Mouse (Mus musculus): ENCODE measurements around the gene Lhx8.

DNA sequence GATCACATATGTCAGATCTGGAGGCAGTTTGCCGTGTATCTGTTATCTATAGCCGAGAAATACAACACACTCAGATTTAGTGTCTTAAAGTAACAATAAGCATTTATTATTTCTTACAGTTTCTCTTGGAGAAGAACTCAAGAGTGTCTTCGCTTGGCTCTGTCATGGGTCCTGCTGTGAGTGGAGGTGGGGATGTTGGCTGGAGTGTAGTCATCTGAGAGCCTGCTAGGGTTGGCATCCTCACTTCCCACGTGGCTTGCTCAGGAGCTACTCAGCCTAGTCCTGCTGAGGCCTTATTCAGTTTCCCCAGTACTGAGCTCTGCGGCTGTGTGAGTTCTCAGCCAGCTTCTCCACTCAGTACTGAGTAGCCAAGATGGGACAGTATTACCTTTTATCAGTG lies 43.1 kb upstream of the Lhx8 start:
- TF ChIP-seq CTCF (IDR thresholded peaks at IDR 0.05; ENCODE audit: insufficient read depth, low read depth, low read length) (no peak), POLR2A (IDR thresholded peaks at IDR 0.05; ENCODE audit: insufficient read depth, low read depth, low read length) (no peak)

All from olfactory bulb, adult 2 months (tissue).